Mouse (Mus musculus) limb, embryonic 14.5 days (tissue): Measurements from ENCODE around the gene Acoxl. TPM values are rescaled to one million over a fixed set of nuclear protein-coding genes. Genes with fewer than 3 reads are reported as not detected.

Source experiments
- ATAC-seq: fragments of 200-750 bp; cut with Nextera tagmentation; 2 replicates; pipeline ENCODE4 v1.8.0; 2017; ENCODE audit warnings: low read depth, moderate number of reproducible peaks, moderate TSS enrichment; ENCODE audit not compliant: low FRiP score
- DNase-seq: peaks from one replicate; pipeline ENCODE4 v3.0.0-alpha.2; 2015; ENCODE audit warnings: low spot score
- H3K27ac ChIP-seq: fragments of 300-500 bp; sonication (generic); replicated peaks from 2 replicates; pipeline ENCODE4 v1.5.1; 2014; ENCODE audit warnings: low read depth, mild to moderate bottlenecking, low read length, moderate library complexity, mixed read lengths
- H3K27me3 ChIP-seq: fragments of 300-500 bp; sonication (generic); 2 replicates; pipeline ENCODE4 v1.6.1; 2014; ENCODE audit warnings: low read length, mixed read lengths; ENCODE audit not compliant: control insufficient read depth, insufficient read depth
- H3K36me3 ChIP-seq: fragments of 300-500 bp; sonication (generic); 2 replicates; pipeline ENCODE4 v1.6.1; 2014; ENCODE audit warnings: mild to moderate bottlenecking, low read length, moderate library complexity, mixed read lengths; ENCODE audit not compliant: control insufficient read depth, insufficient read depth
- H3K4me1 ChIP-seq: fragments of 300-500 bp; sonication (generic); 2 replicates; pipeline ENCODE4 v1.6.1; 2014; ENCODE audit warnings: antibody characterized with exemption, low read length, mixed read lengths; ENCODE audit not compliant: control insufficient read depth, insufficient read depth
- H3K4me2 ChIP-seq: fragments of 300-500 bp; sonication (generic); replicated peaks from 2 replicates; pipeline ENCODE4 v1.6.1; 2014; ENCODE audit warnings: low read depth, mild to moderate bottlenecking, low read length, moderate library complexity; ENCODE audit not compliant: severe bottlenecking
- H3K4me3 ChIP-seq: fragments of 300-500 bp; sonication (generic); replicated peaks from 2 replicates; pipeline ENCODE4 v1.5.1; 2014; ENCODE audit warnings: low read length
- H3K9ac ChIP-seq: fragments of 300-500 bp; sonication (generic); 2 replicates; pipeline ENCODE4 v1.6.1; 2014; ENCODE audit warnings: mild to moderate bottlenecking, low read depth, low read length, moderate library complexity; ENCODE audit not compliant: severe bottlenecking
- H3K9me3 ChIP-seq: fragments of 300-500 bp; sonication (generic); 2 replicates; pipeline ENCODE4 v1.6.1; 2016; ENCODE audit warnings: low read length; ENCODE audit not compliant: control insufficient read depth
- POLR2A ChIP-seq: fragments of 200-500 bp; IDR thresholded peaks from 2 replicates; pipeline ENCODE4 v1.8.0; 2012; ENCODE audit warnings: inconsistent platforms, mild to moderate bottlenecking, moderate library complexity, borderline replicate concordance; ENCODE audit not compliant: insufficient read depth, insufficient read length; ENCODE audit errors: extremely low read depth
- WGBS: fragments of 180-500 bp; shearing (Covaris S2); extraction: QIAGEN DNeasy Blood & Tissue Kit; methylation state at CpG from one replicate; pipeline ENCODE4 v1.1.7; 2014; 5-methylcytosine and 5-hydroxymethylcytosine counted together
- polyA plus RNA-seq, 2 experiments: library from polyadenylated mRNA; depleted of rRNA in 1 of 2; stranded (reverse) in 1 of 2; unstranded in 1 of 2; fragments of >200 nt; fragmentation: Nextera tagmentation in 1 of 2; extraction: Ambion mirVana in 1 of 2; gene quantifications; 2 replicates each; pipeline versions ENCODE4 v1.2.1 to v1.2.3; 2012 to 2014

Acoxl gene
- polyA plus RNA-seq, 2 experiments: 0.13 TPM; not detected in 1

DNA sequence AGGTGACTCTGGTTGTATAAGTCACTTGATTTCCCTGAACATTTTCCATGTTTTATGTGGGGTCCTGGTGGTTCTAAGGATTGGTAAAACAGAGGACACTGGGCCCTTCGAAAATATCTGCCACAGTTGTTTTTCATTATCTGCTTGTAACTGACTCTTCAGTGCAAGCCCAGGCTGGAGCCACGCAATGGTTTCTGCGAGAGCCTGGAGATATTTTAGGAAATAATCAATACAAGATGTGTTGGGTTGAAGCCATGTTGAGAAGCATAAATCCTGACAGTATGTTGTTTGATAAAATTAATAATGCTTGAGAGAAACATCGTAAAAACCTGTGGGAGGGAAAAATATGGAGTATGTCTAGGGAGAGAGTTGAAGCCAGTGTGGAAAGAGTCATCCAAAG is 25.7 kb downstream of the Acoxl start:
- 29% methylated on average over 4 of the region's 4 CpGs for WGBS
- Histone ChIP-seq H3K4me1 (no peaks in the 10 kb centered on the region), H3K9me3 (no peaks in the 10 kb centered on the region), H3K4me3 (no peak overlapping the region), H3K27ac (no peak overlapping the region), H3K9ac (no peak overlapping the region), H3K27me3 (no peaks in the 10 kb centered on the region), H3K36me3 (no peaks in the 10 kb centered on the region), H3K4me2 (no peak overlapping the region)
- peak; percentile 41; the same call in 1 of the 2 replicates for ATAC-seq
- no peak for TF ChIP-seq POLR2A
- DNase-seq: peak; percentile 68

DNA sequence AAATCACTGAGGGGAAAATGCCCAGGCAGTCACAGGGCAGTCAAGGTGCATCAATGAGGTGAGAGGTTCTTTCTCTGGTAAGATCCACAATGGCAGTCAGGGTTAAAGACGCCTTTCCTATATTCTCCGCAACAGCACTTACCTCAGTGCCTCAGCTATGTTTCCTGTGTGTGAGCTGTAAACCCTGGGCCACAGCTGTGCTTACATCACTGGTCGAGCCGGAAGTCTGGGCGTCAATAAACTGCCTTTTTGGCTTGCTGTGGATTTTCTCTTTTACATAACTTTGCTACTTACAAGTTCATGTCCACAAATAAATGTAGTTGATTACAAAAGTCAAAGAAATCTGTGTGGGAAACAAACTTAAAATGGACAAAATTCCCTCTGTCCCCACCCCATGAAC is 42.4 kb downstream of the Acoxl start:
- no peaks in the 10 kb centered on the region for H3K27me3 ChIP-seq
- no peak overlapping the region for H3K4me3 ChIP-seq
- H3K27ac ChIP-seq: no peak overlapping the region
- H3K4me1 ChIP-seq: no peaks in the 10 kb centered on the region
- DNase-seq (no peak), ATAC-seq (no peak)
- H3K36me3 ChIP-seq: no peaks in the 10 kb centered on the region
- no peak for TF ChIP-seq POLR2A
- no peak overlapping the region; the same call in 1 of the 2 replicates for H3K9ac ChIP-seq
- no peak overlapping the region for H3K4me2 ChIP-seq
- no peaks in the 10 kb centered on the region for H3K9me3 ChIP-seq
- 41% methylated on average over 5 of the region's 5 CpGs for WGBS

DNA sequence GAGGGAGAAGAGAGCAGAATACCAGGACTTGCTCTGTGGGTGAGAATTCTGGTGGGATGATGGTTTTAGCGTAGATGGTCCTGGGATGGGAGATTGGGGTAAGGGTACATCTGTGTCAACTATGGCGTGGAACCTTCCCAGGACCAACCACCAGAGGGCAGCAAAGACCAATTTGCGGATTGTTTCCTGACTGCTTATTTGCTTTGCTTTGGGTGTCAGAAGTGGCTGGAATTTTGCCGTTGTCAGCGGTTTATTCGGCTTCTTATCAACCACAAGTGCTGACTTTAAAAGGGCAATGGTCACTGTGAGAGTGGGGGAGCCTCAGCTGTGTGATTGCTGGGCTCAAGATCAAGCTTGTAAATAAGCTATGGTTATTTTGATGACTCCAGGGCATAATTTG is 50.8 kb downstream of the Acoxl start:
- peak; percentile 82; the same call in 1 of the 2 replicates for ATAC-seq
- Histone ChIP-seq H3K9me3 (no peaks in the 10 kb centered on the region), H3K36me3 (no peaks in the 10 kb centered on the region), H3K4me1 (peaks cover 3% of the 10 kb centered on the region; the same call in 1 of the 2 replicates), H3K9ac (no peak overlapping the region), H3K27me3 (no peaks in the 10 kb centered on the region), H3K4me2 (no peak overlapping the region), H3K4me3 (no peak overlapping the region), H3K27ac (no peak overlapping the region)
- no peak for TF ChIP-seq POLR2A
- 7% methylated on average over 6 of the region's 6 CpGs for WGBS
- DNase-seq: peak; percentile 90

- no peak overlapping the region for H3K27ac ChIP-seq
- H3K4me3 ChIP-seq: no peak overlapping the region
- no peak overlapping the region for H3K4me2 ChIP-seq
- no peaks in the 10 kb centered on the region for H3K36me3 ChIP-seq
- H3K9ac ChIP-seq: no peak overlapping the region
- H3K9me3 ChIP-seq: no peaks in the 10 kb centered on the region
- no peaks in the 10 kb centered on the region for H3K27me3 ChIP-seq
- TF ChIP-seq POLR2A: no peak
- DNase-seq (no peak), ATAC-seq (no peak)
- H3K4me1 ChIP-seq: peaks cover 3% of the 10 kb centered on the region; the same call in 1 of the 2 replicates
- 92% methylated on average over 5 of the region's 5 CpGs for WGBS
Observed at GRCm38 (mm10) chr2:127889979-127890378, 51.3 kb downstream of the Acoxl start.

DNA sequence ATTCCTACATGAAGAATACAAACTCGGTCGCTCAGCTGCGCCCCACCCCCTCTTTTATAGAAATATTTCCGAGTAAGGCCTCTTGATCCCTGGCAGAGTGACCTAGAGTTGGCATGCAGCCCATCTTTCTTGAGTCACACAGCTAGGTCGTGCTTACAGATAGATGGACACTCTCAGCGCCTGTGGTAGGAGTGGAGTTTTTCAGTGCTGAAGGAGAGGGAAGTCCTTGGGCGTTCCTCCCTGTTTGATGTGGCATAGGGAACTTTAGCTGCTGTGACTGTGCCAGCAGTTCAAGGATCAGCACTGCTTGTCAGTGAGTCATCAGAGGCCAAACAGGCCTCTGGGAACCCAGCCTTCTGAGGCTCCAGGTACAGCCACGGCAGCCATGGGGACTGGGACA is 51.9 kb downstream of the Acoxl start:
- TF ChIP-seq POLR2A: no peak
- Histone ChIP-seq H3K36me3 (no peaks in the 10 kb centered on the region), H3K4me2 (no peak overlapping the region), H3K4me1 (peaks cover 3% of the 10 kb centered on the region; the same call in 1 of the 2 replicates), H3K9ac (no peak overlapping the region), H3K27ac (no peak overlapping the region), H3K4me3 (no peak overlapping the region), H3K9me3 (no peaks in the 10 kb centered on the region), H3K27me3 (no peaks in the 10 kb centered on the region)
- 58% methylated on average over 8 of the region's 8 CpGs for WGBS
- ATAC-seq (no peak), DNase-seq (peak; percentile 20)

- Histone ChIP-seq H3K27ac (no peak overlapping the region), H3K27me3 (no peaks in the 10 kb centered on the region), H3K4me1 (peaks cover 3% of the 10 kb centered on the region; the same call in 1 of the 2 replicates), H3K9me3 (no peaks in the 10 kb centered on the region), H3K9ac (no peak overlapping the region), H3K4me3 (no peak overlapping the region), H3K36me3 (no peaks in the 10 kb centered on the region), H3K4me2 (no peak overlapping the region)
- DNase-seq: no peak
- no peak for ATAC-seq
- WGBS: 86% methylated on average over 3 of the region's 3 CpGs
- no peak for TF ChIP-seq POLR2A
Observed at GRCm38 (mm10) chr2:127891056-127891455, 52.4 kb downstream of the Acoxl start.
